Mouse (Mus musculus): Measurements from ENCODE around the gene Gm48552.

- TF ChIP-seq EP300 (IDR thresholded peaks at IDR 0.05; ENCODE audit: insufficient read depth, low read depth, low read length): no peak
- TF ChIP-seq POLR2A (IDR thresholded peaks at IDR 0.05; ENCODE audit: insufficient read depth, low read depth, low read length): no peak
- TF ChIP-seq CTCF (IDR thresholded peaks at IDR 0.05): no peak
Measured at GRCm38 (mm10) chr10:81430141-81430830, 41.5 kb downstream of the Gm48552 start.

All from heart, adult 2 months (tissue).